Mouse (Mus musculus) thymus, adult 2 months (tissue): Measurements from ENCODE around the gene Kctd18. TPM values are rescaled to one million over a fixed set of nuclear protein-coding genes. Genes with fewer than 3 reads are reported as not detected.
"Not testable (repeated sequence)": the region's sequence is repeated elsewhere in the genome, so short reads cannot be mapped to it uniquely, and the experiment has no call there.

Source experiments
- DNase-seq: peaks from one replicate; pipeline ENCODE4 v3.0.0; 2021
- H3K27ac ChIP-seq: fragments of 200-500 bp; 2 replicates; pipeline ENCODE4 v1.5.1; 2012; ENCODE audit warnings: low read length, control low read depth; ENCODE audit not compliant: control insufficient read depth, insufficient read depth
- H3K27me3 ChIP-seq: fragments of 200-500 bp; 2 replicates; pipeline ENCODE4 v1.6.1; 2012; ENCODE audit warnings: mild to moderate bottlenecking, low read length, moderate library complexity, mixed read lengths; ENCODE audit not compliant: control insufficient read depth, insufficient read depth
- H3K36me3 ChIP-seq: fragments of 200-500 bp; 2 replicates; pipeline ENCODE4 v1.6.1; 2012; ENCODE audit warnings: mild to moderate bottlenecking, low read length, moderate library complexity; ENCODE audit not compliant: control insufficient read depth, insufficient read depth
- H3K4me1 ChIP-seq: fragments of 200-500 bp; replicated peaks from 2 replicates; pipeline ENCODE4 v1.6.1; 2012; ENCODE audit warnings: low read length; ENCODE audit not compliant: control insufficient read depth, insufficient read depth
- H3K4me3 ChIP-seq: fragments of 200-500 bp; 2 replicates; pipeline ENCODE4 v1.5.1; 2012; ENCODE audit warnings: mild to moderate bottlenecking, low read length, control low read depth, moderate library complexity; ENCODE audit not compliant: control insufficient read depth, insufficient read depth
- CTCF ChIP-seq: fragments of 200-500 bp; IDR thresholded peaks from 2 replicates; pipeline ENCODE4 v1.5.1; 2012; ENCODE audit warnings: mild to moderate bottlenecking, control low read depth, low read length, moderate library complexity, borderline replicate concordance; ENCODE audit not compliant: control insufficient read depth, poor library complexity, insufficient read depth; ENCODE audit errors: extremely low read depth
- POLR2A ChIP-seq: fragments of 200-500 bp; IDR thresholded peaks from 2 replicates; pipeline ENCODE4 v1.6.1; 2012; ENCODE audit warnings: mild to moderate bottlenecking, low read length, control low read depth, moderate library complexity; ENCODE audit not compliant: control insufficient read depth, poor library complexity, insufficient read depth; ENCODE audit errors: extremely low read depth
- WGBS: fragments of 180-500 bp; shearing (Covaris S2); methylation state at CpG from one replicate; pipeline ENCODE4 v1.1.7; 2018; 5-methylcytosine and 5-hydroxymethylcytosine counted together
- polyA plus RNA-seq: library from polyadenylated mRNA; depleted of rRNA; stranded (reverse); fragments of >200 nt; gene quantifications from 2 replicates; pipeline ENCODE4 v1.2.3, GENCODE M21; 2012

Kctd18 gene
- polyA plus RNA-seq, 1 experiment = 17.7 TPM

GRCm38 (mm10) chr1:58056074-58056807 lies 37.5 kb upstream of the Kctd18 start:
- no peak overlapping the region for H3K27ac ChIP-seq
- H3K4me1 ChIP-seq = no peaks in the 10 kb centered on the region
- no peak for DNase-seq
- H3K27me3 ChIP-seq = no peaks in the 10 kb centered on the region
- 82% methylated on average over 13 of the region's 13 CpGs for WGBS
- no peak overlapping the region for H3K4me3 ChIP-seq
- no peak for TF ChIP-seq CTCF
- TF ChIP-seq POLR2A = no peak
- no peaks in the 10 kb centered on the region for H3K36me3 ChIP-seq

DNA sequence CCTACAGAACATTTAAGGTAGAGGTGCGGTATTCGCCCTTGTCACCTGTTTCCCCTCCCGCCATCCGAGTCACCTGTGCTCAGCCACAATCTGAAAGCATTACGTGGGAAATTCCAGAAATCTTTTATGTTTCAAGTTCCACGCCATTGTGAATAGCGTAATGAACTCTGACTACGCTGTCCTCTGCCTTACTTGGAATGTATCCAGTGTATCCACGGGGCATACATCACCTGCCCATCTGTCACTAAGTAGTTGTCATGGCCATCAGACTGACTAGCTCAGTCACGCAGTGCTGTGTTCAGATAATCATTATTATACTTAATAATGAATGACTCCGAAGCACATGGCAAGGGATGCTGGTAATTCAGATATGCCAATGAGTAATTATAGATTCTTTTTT lies 36.8 kb upstream of the Kctd18 start:
- no peaks in the 10 kb centered on the region for H3K27me3 ChIP-seq
- 91% methylated on average over 11 of the region's 11 CpGs for WGBS
- H3K36me3 ChIP-seq = no peaks in the 10 kb centered on the region
- H3K4me3 ChIP-seq = no peak overlapping the region
- no peak for DNase-seq
- no peak overlapping the region for H3K27ac ChIP-seq
- H3K4me1 ChIP-seq = no peaks in the 10 kb centered on the region
- no peak for TF ChIP-seq POLR2A
- no peak for TF ChIP-seq CTCF

DNA sequence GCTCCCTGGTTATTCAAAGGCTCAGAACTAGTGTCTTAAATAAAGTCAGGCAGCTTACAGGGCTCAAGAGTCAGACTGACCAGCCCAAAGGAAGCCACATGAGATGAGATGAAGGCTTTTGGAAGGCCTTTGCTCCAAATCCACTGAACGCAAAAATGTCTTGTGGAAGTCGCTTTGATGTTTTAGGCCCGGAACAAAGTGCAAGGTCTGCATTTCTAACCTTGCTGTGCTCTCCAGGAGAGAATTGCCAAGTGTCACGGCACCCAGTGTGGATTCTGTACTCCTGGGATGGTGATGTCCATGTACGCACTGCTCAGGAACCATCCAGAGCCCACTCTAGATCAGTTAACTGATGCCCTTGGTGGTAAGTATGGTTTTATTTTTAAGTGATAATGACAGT lies 30.4 kb upstream of the Kctd18 start:
- no peaks in the 10 kb centered on the region for H3K4me1 ChIP-seq
- no peak for DNase-seq
- no peak overlapping the region for H3K27ac ChIP-seq
- no peaks in the 10 kb centered on the region for H3K36me3 ChIP-seq
- no peaks in the 10 kb centered on the region for H3K27me3 ChIP-seq
- H3K4me3 ChIP-seq = no peak overlapping the region
- TF ChIP-seq CTCF = no peak
- 97% methylated on average over 5 of the region's 5 CpGs for WGBS

DNA sequence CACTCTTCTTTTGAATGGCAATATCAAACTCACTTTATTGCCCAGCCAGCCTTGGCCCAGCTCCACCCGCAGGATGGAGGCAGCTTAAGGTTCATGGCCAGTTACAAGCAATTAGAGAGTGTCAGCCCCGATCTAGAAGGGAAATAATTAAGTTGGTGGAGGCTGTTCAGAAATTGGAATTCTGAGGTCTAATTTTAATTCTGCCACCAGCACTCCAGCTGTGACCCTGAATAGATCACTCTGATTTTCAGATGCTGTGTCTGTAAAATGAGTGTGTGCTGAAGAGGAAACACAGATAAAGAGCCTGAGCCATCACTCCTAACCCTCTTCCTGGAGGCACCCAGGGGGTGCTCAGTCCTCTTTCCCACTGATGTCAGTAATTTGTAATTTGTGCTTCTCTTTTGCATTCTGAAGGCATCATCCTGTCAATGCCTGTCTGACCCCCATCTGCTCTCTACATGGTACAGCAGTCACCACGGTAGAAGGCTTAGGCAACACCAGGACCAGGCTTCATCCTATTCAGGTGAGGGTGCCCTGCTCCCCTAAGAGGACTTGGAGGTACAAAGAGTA lies 28.1 kb upstream of the Kctd18 start:
- Histone ChIP-seq H3K27ac (no peak overlapping the region), H3K4me1 (no peaks in the 10 kb centered on the region), H3K4me3 (no peak overlapping the region), H3K27me3 (no peaks in the 10 kb centered on the region), H3K36me3 (no peaks in the 10 kb centered on the region)
- 92% methylated on average over 3 of the region's 3 CpGs for WGBS
- DNase-seq = no peak
- TF ChIP-seq CTCF (no peak), POLR2A (no peak)

DNA sequence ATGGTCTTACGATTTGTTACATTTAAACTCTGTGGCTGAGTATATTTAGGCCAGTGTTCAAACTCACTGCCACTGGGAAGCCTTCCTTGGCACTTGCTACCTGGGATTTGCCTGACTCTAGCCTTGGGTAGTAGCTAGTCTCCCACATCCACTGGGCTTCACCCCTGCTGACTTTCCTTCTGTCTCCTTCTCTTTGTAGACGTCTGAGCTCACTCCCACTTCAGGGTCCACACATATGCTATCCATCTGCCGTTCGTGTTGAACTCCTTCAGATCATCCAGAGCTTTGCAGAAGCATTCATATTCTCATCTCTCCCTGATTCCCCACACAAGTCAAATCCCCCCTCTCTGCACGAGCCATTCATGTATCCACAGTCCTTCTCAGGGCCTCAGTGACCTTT lies 26.8 kb upstream of the Kctd18 start:
- 94% methylated on average over 5 of the region's 5 CpGs for WGBS
- Histone ChIP-seq H3K4me1 (no peaks in the 10 kb centered on the region), H3K27me3 (no peaks in the 10 kb centered on the region), H3K36me3 (no peaks in the 10 kb centered on the region), H3K27ac (no peak overlapping the region), H3K4me3 (no peak overlapping the region)
- TF ChIP-seq CTCF (no peak), POLR2A (no peak)
- no peak for DNase-seq

- Histone ChIP-seq H3K4me1 (no peaks in the 10 kb centered on the region), H3K36me3 (no peaks in the 10 kb centered on the region), H3K4me3 (no peak overlapping the region), H3K27ac (no peak overlapping the region), H3K27me3 (no peaks in the 10 kb centered on the region)
- no peak for TF ChIP-seq POLR2A
- no peak for TF ChIP-seq CTCF
- no peak for DNase-seq
- WGBS = 49% methylated on average over 3 of the region's 3 CpGs
Measured at GRCm38 (mm10) chr1:58045076-58045475, 26.3 kb upstream of the Kctd18 start.

GRCm38 (mm10) chr1:58037306-58037705 lies 18.6 kb upstream of the Kctd18 start:
- not testable (repeated sequence) for H3K27me3 ChIP-seq, H3K27ac ChIP-seq, H3K4me1 ChIP-seq, H3K4me3 ChIP-seq, H3K36me3 ChIP-seq, DNase-seq
- WGBS = 95% methylated on average over 9 of the region's 9 CpGs
